Mouse (Mus musculus): Measurements from ENCODE around the gene Psma1.

Psma1 gene

GRCm38 (mm10) chr7:114275372-114276004 lies 430 bp downstream of the Psma1 start:
- DNase-seq (ENCODE audit: low read depth, low spot score), result peak; percentile 5

GRCm38 (mm10) chr7:114268446-114268845 lies 7.5 kb downstream of the Psma1 start:
- DNase-seq (ENCODE audit: low read depth, low spot score), result no peak

GRCm38 (mm10) chr7:114253885-114254833 lies 21.8 kb downstream of the Psma1 start, which contains the start of gene Copb1:
TSS of gene Copb1 (minus strand) at chr7:114254711.
- peak; percentile 93 for DNase-seq (ENCODE audit: low read depth, low spot score)

- DNase-seq (ENCODE audit: low read depth, low spot score), result peak; percentile 31
These were observed 24.2 kb downstream of the Psma1 start for GRCm38 (mm10) chr7:114251684-114252083.

GRCm38 (mm10) chr7:114233980-114234379 lies 41.9 kb downstream of the Psma1 start:
- DNase-seq (ENCODE audit: low read depth, low spot score), result no peak

- DNase-seq (ENCODE audit: low read depth, low spot score), result peak; percentile 10
These were observed 42.9 kb downstream of the Psma1 start for GRCm38 (mm10) chr7:114232982-114233381.

GRCm38 (mm10) chr7:114231857-114232256 lies 44.1 kb downstream of the Psma1 start:
- no peak for DNase-seq (ENCODE audit: low read depth, low spot score)

- DNase-seq (ENCODE audit: low read depth, low spot score), result no peak
These were observed 49.4 kb downstream of the Psma1 start for GRCm38 (mm10) chr7:114226521-114226920.

- DNase-seq (ENCODE audit: low read depth, low spot score), result no peak
These were observed 55.5 kb downstream of the Psma1 start for GRCm38 (mm10) chr7:114220433-114220832.

- DNase-seq (ENCODE audit: low read depth, low spot score), result no peak
These were observed 59.0 kb downstream of the Psma1 start for GRCm38 (mm10) chr7:114216908-114217307.
